Mouse (Mus musculus) stomach, postnatal 0 days (tissue): ENCODE measurements at regions not wholly inside any gene's neighbourhood (a gene's known extent, or its start where the extent isn't known, plus 50 kb on each side); places are given as distances from the start of the nearest gene placed in this dataset.

Source experiments
- CTCF ChIP-seq: IDR thresholded peaks from 2 replicates; pipeline ENCODE4 v1.5.1; 2016; ENCODE audit warnings: antibody characterized with exemption, low read depth, mild to moderate bottlenecking, moderate library complexity
- EP300 ChIP-seq: optimal IDR thresholded peaks from 2 replicates; pipeline ENCODE3; 2016; ENCODE audit warnings: antibody characterized with exemption

DNA sequence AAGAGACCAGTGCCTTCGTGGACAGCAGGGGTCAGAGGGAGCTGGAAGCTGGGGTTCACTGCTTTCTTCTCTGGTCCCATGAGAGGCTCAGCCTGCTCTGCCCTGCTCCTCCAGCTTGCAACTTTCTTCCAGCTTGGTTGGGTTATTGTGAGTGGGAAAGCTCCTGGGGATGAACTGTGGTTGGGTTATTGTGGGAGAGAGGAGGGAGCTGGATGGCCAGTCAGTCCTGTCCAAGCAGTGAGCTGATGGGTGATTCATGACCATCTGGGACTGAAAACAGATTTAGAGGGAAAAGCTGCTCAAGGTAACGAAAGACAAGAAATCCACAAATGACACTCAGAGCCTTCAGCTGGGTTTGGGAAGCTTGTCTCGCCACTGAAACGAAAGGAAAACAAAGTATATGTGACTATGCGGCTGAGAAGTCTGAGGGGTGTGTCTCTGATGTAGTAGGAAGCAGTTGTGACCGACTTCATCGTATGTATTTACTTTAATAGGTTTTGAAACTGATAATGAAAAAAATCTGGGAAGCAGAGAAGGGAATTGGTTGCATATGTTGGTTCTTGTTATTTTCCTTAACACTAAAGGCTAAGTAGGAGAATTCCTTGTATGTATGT, 365.1 kb downstream of the Cog6 start:
- TF ChIP-seq EP300 (no peak), CTCF (no peak)
